ENCODE assay signal across 17 mouse cellular contexts in genomic region chr14:124485261-124485660, GRCm38 (mm10).
"Had no signal": no experiment of that assay in that cellular context is flagged by ENCODE, and none has a peak within 500 bp of the region (broad histone marks: within the 10 kb centered on the region; RNA-seq: fewer than 3 reads in every experiment).

No protein-coding gene starts in this region.

- H3K4me2 ChIP-seq: limb, embryonic 12.5 days; liver, embryonic 13.5 days; lung, embryonic 15.5 days; midbrain, embryonic 12.5 days had no signal

- H3K9me3 ChIP-seq: limb, embryonic 12.5 days; liver, embryonic 13.5 days; lung, embryonic 15.5 days; midbrain, embryonic 12.5 days had no signal

- H3K36me3 ChIP-seq: limb, embryonic 12.5 days; liver, embryonic 13.5 days; lung, embryonic 15.5 days; midbrain, embryonic 12.5 days had no signal

- H3K4me3 ChIP-seq: left cerebral cortex, adult 2 months; limb, embryonic 12.5 days; liver, embryonic 13.5 days; lung, embryonic 15.5 days; megakaryocyte, embryonic 14.5 days; midbrain, embryonic 12.5 days had no signal

- ATAC-seq: hindbrain, embryonic 16.5 days; inflammation-experienced regulatory T-cells, adult 6 months had no signal

- DNase-seq: kidney, adult 11 months; kidney, postnatal 10 days; kidney, postnatal 4 days; liver, embryonic 13.5 days; right cerebral cortex, adult 18-20 months; right cerebral cortex, postnatal 4 days; spleen, adult 18-20 months; thymus, adult 18-20 months; thymus, postnatal 14 days had no signal

- H3K27me3 ChIP-seq: limb, embryonic 12.5 days; liver, embryonic 13.5 days; lung, embryonic 15.5 days; megakaryocyte, embryonic 14.5 days; midbrain, embryonic 12.5 days had no signal

- H3K27ac ChIP-seq: left cerebral cortex, adult 2 months; limb, embryonic 12.5 days; liver, embryonic 13.5 days; lung, embryonic 15.5 days; macrophage; midbrain, embryonic 12.5 days had no signal

- H3K4me1 ChIP-seq: limb, embryonic 12.5 days; liver, embryonic 13.5 days; lung, embryonic 15.5 days; megakaryocyte, embryonic 14.5 days; midbrain, embryonic 12.5 days had no signal

- H3K9ac ChIP-seq: limb, embryonic 12.5 days; liver, embryonic 13.5 days; lung, embryonic 15.5 days; midbrain, embryonic 12.5 days had no signal
